Mouse (Mus musculus) MEL (cell line): ENCODE measurements around the gene Ccdc142. TPM values are rescaled to one million over a fixed set of nuclear protein-coding genes. Genes with fewer than 3 reads are reported as not detected.

ENCODE experiments used
- DNase-seq: peaks from one replicate; pipeline ENCODE4 v3.0.0; 2011; ENCODE audit warnings: low read depth, low spot score
- H3K27ac ChIP-seq: 2 replicates; pipeline ENCODE4 v1.5.1; 2012; ENCODE audit warnings: low read depth, mild to moderate bottlenecking, control low read depth, low read length, moderate library complexity; ENCODE audit not compliant: control insufficient read depth
- H3K27me3 ChIP-seq, 2 experiments: fragments of 150-350 bp in 1 of 2; sonication (generic) in 1 of 2; 2 replicates each; pipeline ENCODE4 v1.6.1; 2012; ENCODE audit warnings: low read length in 2 of 2, mild to moderate bottlenecking in 2 of 2, improper control_type of control experiment in 1 of 2, moderate library complexity in 1 of 2; ENCODE audit not compliant: insufficient read depth in 2 of 2, control insufficient read depth in 1 of 2
- H3K36me3 ChIP-seq, 2 experiments: 2 replicates each; pipeline ENCODE4 v1.6.1; 2012 to 2014; ENCODE audit warnings: low read length in 2 of 2, improper control_type of control experiment in 1 of 2, inconsistent platforms in 1 of 2, mild to moderate bottlenecking in 1 of 2; ENCODE audit not compliant: insufficient read depth in 2 of 2, control insufficient read depth in 1 of 2
- H3K4me1 ChIP-seq, 2 experiments: fragments of 150-350 bp in 1 of 2; sonication (generic) in 1 of 2; 2 replicates each; pipeline ENCODE4 v1.6.1; 2012; ENCODE audit warnings: low read length in 2 of 2, improper control_type of control experiment in 1 of 2, mild to moderate bottlenecking in 1 of 2; ENCODE audit not compliant: insufficient read depth in 2 of 2, control insufficient read depth in 1 of 2
- H3K4me3 ChIP-seq, 2 experiments: fragments of 150-350 bp in 1 of 2; sonication (generic) in 1 of 2; 2 replicates each; pipeline ENCODE4 v1.5.1; 2012; ENCODE audit warnings: low read depth in 2 of 2, low read length in 2 of 2, mild to moderate bottlenecking in 2 of 2, moderate library complexity in 2 of 2, control low read depth in 1 of 2, improper control_type of control experiment in 1 of 2; ENCODE audit not compliant: control insufficient read depth in 1 of 2, insufficient read depth in 1 of 2
- H3K79me2 ChIP-seq: 2 replicates; pipeline ENCODE4 v1.6.1; 2012; ENCODE audit warnings: mild to moderate bottlenecking, low read length, moderate library complexity; ENCODE audit not compliant: control insufficient read depth, poor library complexity, insufficient read depth
- H3K9ac ChIP-seq: 2 replicates; pipeline ENCODE4 v1.6.1; 2012; ENCODE audit warnings: low read depth, mild to moderate bottlenecking, control low read depth, low read length, moderate library complexity; ENCODE audit not compliant: control insufficient read depth, poor library complexity, severe bottlenecking
- H3K9me3 ChIP-seq: fragments of 150-350 bp; sonication (generic); replicated peaks from 2 replicates; pipeline ENCODE4 v1.6.1; 2012; ENCODE audit warnings: mild to moderate bottlenecking, low read length, improper control_type of control experiment, moderate library complexity; ENCODE audit not compliant: insufficient read depth
- BHLHE40 ChIP-seq: IDR thresholded peaks from 2 replicates; pipeline ENCODE4 v1.6.1; 2012; ENCODE audit warnings: low read depth, mild to moderate bottlenecking, inconsistent platforms, low read length, improper control_type of control experiment, borderline replicate concordance
- CHD1 ChIP-seq: IDR thresholded peaks from 2 replicates; pipeline ENCODE4 v1.6.1; 2012; ENCODE audit warnings: low read depth, mild to moderate bottlenecking, inconsistent platforms, low read length, improper control_type of control experiment
- CHD2 ChIP-seq: IDR thresholded peaks from 2 replicates; pipeline ENCODE4 v1.6.1; 2011; ENCODE audit warnings: low read length, improper control_type of control experiment
- CTCF ChIP-seq, 3 experiments: IDR thresholded peaks in 2 of 3; conservative IDR thresholded peaks in 1 of 3; 2 replicates each; pipeline ENCODE4 v1.5.1; 2011 to 2012; ENCODE audit warnings: low read length in 3 of 3, low read depth in 2 of 3, mild to moderate bottlenecking in 2 of 3, improper control_type of control experiment in 1 of 3, inconsistent platforms in 1 of 3, mixed read lengths in 1 of 3, moderate library complexity in 1 of 3; ENCODE audit not compliant: control insufficient read depth in 1 of 3, insufficient read depth in 1 of 3, poor library complexity in 1 of 3, severe bottlenecking in 1 of 3
- ELF1 ChIP-seq: IDR thresholded peaks from 2 replicates; pipeline ENCODE4 v1.6.1; 2014; ENCODE audit warnings: low read depth, mild to moderate bottlenecking, inconsistent platforms, low read length, improper control_type of control experiment, moderate library complexity
- EP300 ChIP-seq, 2 experiments: IDR thresholded peaks; 2 replicates each; pipeline ENCODE4 v1.6.1; 2011; ENCODE audit warnings: improper control_type of control experiment in 2 of 2, low read length in 2 of 2, low read depth in 1 of 2, mild to moderate bottlenecking in 1 of 2
- GABPA ChIP-seq: IDR thresholded peaks from 2 replicates; pipeline ENCODE4 v1.6.1; 2012; ENCODE audit warnings: low read depth, mild to moderate bottlenecking, inconsistent platforms, low read length, improper control_type of control experiment, moderate library complexity
- GATA1 ChIP-seq: IDR thresholded peaks from 2 replicates; pipeline ENCODE4 v1.6.1; 2011; ENCODE audit warnings: low read depth, low read length, improper control_type of control experiment
- JUND ChIP-seq: IDR thresholded peaks from 2 replicates; pipeline ENCODE4 v1.6.1; 2011; ENCODE audit warnings: low read depth, mild to moderate bottlenecking, improper control_type of control experiment, low read length
- MAX ChIP-seq: IDR thresholded peaks from 2 replicates; pipeline ENCODE4 v1.6.1; 2011; ENCODE audit warnings: low read length, improper control_type of control experiment
- MAZ ChIP-seq: IDR thresholded peaks from 2 replicates; pipeline ENCODE4 v1.6.1; 2012; ENCODE audit warnings: low read depth, mild to moderate bottlenecking, inconsistent platforms, low read length, improper control_type of control experiment
- MEF2A ChIP-seq: IDR thresholded peaks from 2 replicates; pipeline ENCODE4 v1.6.1; 2014; ENCODE audit warnings: low read depth, mild to moderate bottlenecking, inconsistent platforms, low read length, improper control_type of control experiment; ENCODE audit not compliant: poor library complexity, insufficient replicate concordance, severe bottlenecking; ENCODE audit errors: extremely low read depth
- MXI1 ChIP-seq: IDR thresholded peaks from 2 replicates; pipeline ENCODE4 v1.6.1; 2011; ENCODE audit warnings: mild to moderate bottlenecking, low read depth, low read length, improper control_type of control experiment
- MYC ChIP-seq: IDR thresholded peaks from 2 replicates; pipeline ENCODE4 v1.6.1; 2011; ENCODE audit warnings: low read depth, mild to moderate bottlenecking, low read length, improper control_type of control experiment, moderate library complexity
- NRF1 ChIP-seq: IDR thresholded peaks from 2 replicates; pipeline ENCODE4 v1.6.1; 2014; ENCODE audit warnings: low read depth, mild to moderate bottlenecking, inconsistent platforms, low read length, improper control_type of control experiment, moderate library complexity; ENCODE audit not compliant: poor library complexity, insufficient read depth, severe bottlenecking
- POLR2A ChIP-seq, 2 experiments: IDR thresholded peaks; 2 replicates each; pipeline ENCODE4 v1.6.1; 2011 to 2012; ENCODE audit warnings: low read length in 2 of 2, mild to moderate bottlenecking in 2 of 2, control low read depth in 1 of 2, improper control_type of control experiment in 1 of 2, low read depth in 1 of 2, moderate library complexity in 1 of 2; ENCODE audit not compliant: control insufficient read depth in 1 of 2, insufficient read depth in 1 of 2, poor library complexity in 1 of 2
- POLR2AphosphoS5 ChIP-seq: IDR thresholded peaks from 2 replicates; pipeline ENCODE4 v1.6.1; 2012; ENCODE audit warnings: low read depth, borderline replicate concordance, mild to moderate bottlenecking, inconsistent platforms, low read length, moderate library complexity, mixed read lengths
- RAD21 ChIP-seq: IDR thresholded peaks from 2 replicates; pipeline ENCODE4 v1.6.1; 2011; ENCODE audit warnings: mild to moderate bottlenecking, low read depth, low read length, improper control_type of control experiment
- RCOR1 ChIP-seq: IDR thresholded peaks from 2 replicates; pipeline ENCODE4 v1.6.1; 2012; ENCODE audit warnings: low read depth, mild to moderate bottlenecking, inconsistent platforms, low read length, improper control_type of control experiment
- SIN3A ChIP-seq: IDR thresholded peaks from 2 replicates; pipeline ENCODE4 v1.6.1; 2012; ENCODE audit warnings: low read length, improper control_type of control experiment, inconsistent platforms
- SMC3 ChIP-seq: IDR thresholded peaks from 2 replicates; pipeline ENCODE4 v1.6.1; 2011; ENCODE audit warnings: low read depth, low read length, improper control_type of control experiment
- TAL1 ChIP-seq: IDR thresholded peaks from 2 replicates; pipeline ENCODE4 v1.6.1; 2012; ENCODE audit warnings: mild to moderate bottlenecking, inconsistent platforms, low read length, moderate library complexity, mixed read lengths
- TCF12 ChIP-seq: IDR thresholded peaks from 2 replicates; pipeline ENCODE4 v1.6.1; 2014; ENCODE audit warnings: low read depth, mild to moderate bottlenecking, inconsistent platforms, low read length, improper control_type of control experiment, moderate library complexity
- UBTF ChIP-seq: IDR thresholded peaks from 2 replicates; pipeline ENCODE4 v1.6.1; 2012; ENCODE audit warnings: low read depth, mild to moderate bottlenecking, inconsistent platforms, low read length, improper control_type of control experiment, moderate library complexity, borderline replicate concordance; ENCODE audit not compliant: insufficient read depth
- USF2 ChIP-seq, 2 experiments: IDR thresholded peaks; 2 replicates each; pipeline ENCODE4 v1.6.1; 2011 to 2012; ENCODE audit warnings: improper control_type of control experiment in 2 of 2, low read length in 2 of 2, borderline replicate concordance in 1 of 2, inconsistent platforms in 1 of 2, low read depth in 1 of 2, mild to moderate bottlenecking in 1 of 2; ENCODE audit not compliant: insufficient read depth in 1 of 2
- ZC3H11A ChIP-seq: IDR thresholded peaks from 2 replicates; pipeline ENCODE4 v1.6.1; 2012; ENCODE audit warnings: low read depth, mild to moderate bottlenecking, inconsistent platforms, low read length, improper control_type of control experiment
- ZMIZ1 ChIP-seq: IDR thresholded peaks from 2 replicates; pipeline ENCODE4 v1.6.1; 2012; ENCODE audit warnings: low read depth, mild to moderate bottlenecking, inconsistent platforms, low read length, improper control_type of control experiment, moderate library complexity
- ZNF384 ChIP-seq: IDR thresholded peaks from 2 replicates; pipeline ENCODE4 v1.6.1; 2012; ENCODE audit warnings: low read depth, mild to moderate bottlenecking, inconsistent platforms, low read length, improper control_type of control experiment
- polyA plus RNA-seq, 2 experiments: library from polyadenylated mRNA; stranded (reverse) in 1 of 2; unstranded in 1 of 2; fragments of >175 nt in 1 of 2; fragments of >200 nt in 1 of 2; gene quantifications; 2 replicates each; pipeline versions ENCODE4 v1.2.1 to v1.2.4; 2012; ENCODE audit warnings: low replicate concordance in 2 of 2, low read depth in 1 of 2; ENCODE audit not compliant: insufficient read length in 2 of 2, insufficient read depth in 1 of 2, missing spikeins in 1 of 2
- total RNA-seq: library from RNA; depleted of rRNA; stranded (reverse); fragments of 300-350 nt; gene quantifications from 2 replicates; pipeline ENCODE4 v1.2.3, GENCODE M21; 2012

The Ccdc142 gene
- total and polyA plus RNA-seq, 3 experiments: 2.2 to 5.1 TPM; not detected in 1

GRCm38 (mm10) chr6:83119734-83120051, 18.3 kb downstream of the Ccdc142 start:
- Histone ChIP-seq H3K4me1 (peaks cover 0 to 27% of the 10 kb centered on the region in 2 experiments; a peak in 3 of 4 replicates), H3K36me3 (peaks cover 0 to 31% of the 10 kb centered on the region in 2 experiments; a peak in 2 of 4 replicates)
- no peak for DNase-seq
- no peak for TF ChIP-seq ZC3H11A
- TF ChIP-seq ZMIZ1: no peak
- TF ChIP-seq GABPA: no peak
- TF ChIP-seq CHD1: no peak
- TF ChIP-seq POLR2A (IDR thresholded peaks at IDR 0.05; ENCODE audit: control insufficient read depth in 1 of 2, insufficient read depth in 1 of 2, low read depth in 1 of 2, low read length in 2 of 2, poor library complexity in 1 of 2): no peak
- no peak for TF ChIP-seq SMC3
- TF ChIP-seq ZNF384: no peak
- no peak for TF ChIP-seq JUND
- no peak for TF ChIP-seq MYC
- no peak for TF ChIP-seq MXI1
- TF ChIP-seq CHD2: no peak; the same call in 1 of the 2 replicates
- TF ChIP-seq TCF12: no peak
- TF ChIP-seq GATA1: no peak
- TF ChIP-seq MAX: no peak
- TF ChIP-seq ELF1: no peak
- no peak for TF ChIP-seq MEF2A
- no peak for TF ChIP-seq CTCF (IDR thresholded peaks at IDR 0.05 in 2 of 3, conservative IDR thresholded peaks at IDR 0.05 in 1 of 3; ENCODE audit: control insufficient read depth in 1 of 3, insufficient read depth in 1 of 3, low read depth in 2 of 3, low read length in 3 of 3, poor library complexity in 1 of 3, severe bottlenecking in 1 of 3)
- TF ChIP-seq EP300 (IDR thresholded peaks at IDR 0.05; ENCODE audit: low read depth in 1 of 2, low read length in 2 of 2): no peak
- no peak for TF ChIP-seq UBTF
- TF ChIP-seq MAZ: no peak
- TF ChIP-seq, all 39 proteins: peak for 0
- Histone ChIP-seq H3K9me3 (no peaks in the 10 kb centered on the region), H3K27me3 (no peaks in the 10 kb centered on the region), H3K9ac (peak overlapping the region; percentile 46), H3K4me3 (no peak overlapping the region; a peak in 1 of 4 replicates), H3K79me2 (peaks cover 48% of the 10 kb centered on the region), H3K27ac (peak overlapping the region; percentile 19; the same call in 1 of the 2 replicates)

GRCm38 (mm10) chr6:83120930-83121862, 19.8 kb downstream of the Ccdc142 start, which contains the start of gene Wbp1:
TSS of gene Wbp1 (minus strand) at chr6:83121559.
- peaks cover 0 to 29% of the 10 kb centered on the region in 2 experiments; a peak in 3 of 4 replicates for H3K4me1 ChIP-seq
- peak within 1 kb of the TSS; percentile 80 for H3K27ac ChIP-seq
- no peak for TF ChIP-seq BHLHE40
- TF ChIP-seq CHD2: peak; percentile 75
- 0 out of 2 replicates have a peak, but pooled peaks have one; percentile 37 for TF ChIP-seq MXI1
- TF ChIP-seq ZNF384: no peak
- no peak for TF ChIP-seq RCOR1
- TF ChIP-seq TCF12: no peak; the same call in 1 of the 2 replicates
- TF ChIP-seq CHD1: no peak
- no peak for TF ChIP-seq POLR2AphosphoS5
- TF ChIP-seq CTCF (IDR thresholded peaks at IDR 0.05 in 2 of 3, conservative IDR thresholded peaks at IDR 0.05 in 1 of 3; ENCODE audit: control insufficient read depth in 1 of 3, insufficient read depth in 1 of 3, low read depth in 2 of 3, low read length in 3 of 3, poor library complexity in 1 of 3, severe bottlenecking in 1 of 3): no peak
- TF ChIP-seq RAD21: no peak
- 0 out of 2 replicates have a peak, but pooled peaks have one; percentile 3 for TF ChIP-seq TAL1
- no peak for TF ChIP-seq JUND
- peak; percentile 67 for TF ChIP-seq SIN3A
- TF ChIP-seq GABPA: no peak
- 0 out of 2 replicates have a peak, but pooled peaks have one; percentile 12 for TF ChIP-seq ELF1
- peak; percentile 41; the same call in 1 of the 2 replicates for TF ChIP-seq NRF1
- TF ChIP-seq USF2 (IDR thresholded peaks at IDR 0.05; ENCODE audit: borderline replicate concordance in 1 of 2, insufficient read depth in 1 of 2, low read depth in 1 of 2, low read length in 2 of 2): no peak
- TF ChIP-seq MAX: peak; percentile 65; the same call in 1 of the 2 replicates

More at GRCm38 (mm10) chr6:83120930-83121862, 19.8 kb downstream of the Ccdc142 start, which contains the start of gene Wbp1:
- H3K9me3 ChIP-seq: no peaks in the 10 kb centered on the region
- H3K4me3 ChIP-seq: peak within 1 kb of the TSS; percentile 80 to 82
- DNase-seq: peak; percentile 99
- H3K27me3 ChIP-seq: no peaks in the 10 kb centered on the region
- H3K36me3 ChIP-seq: peaks cover 0 to 33% of the 10 kb centered on the region in 2 experiments; a peak in 2 of 4 replicates
- peaks cover 38% of the 10 kb centered on the region for H3K79me2 ChIP-seq
- peak within 1 kb of the TSS; percentile 80 for H3K9ac ChIP-seq
